Mouse (Mus musculus): Measurements from ENCODE around the gene Nufip1. TPM values are rescaled to one million over a fixed set of nuclear protein-coding genes. Genes with fewer than 3 reads are reported as not detected.
A peak's percentile ranks its signal among the peaks of the same experiment; 100 is the strongest.
"Not testable (repeated sequence)": the region's sequence is repeated elsewhere in the genome, so short reads cannot be mapped to it uniquely, and the experiment has no call there.

The Nufip1 gene
- polyA plus RNA-seq, 1 experiment from 2014 or later: 15.6 TPM

GRCm38 (mm10) chr14:76147061-76147460 lies 36.4 kb downstream of the Nufip1 start:
- no peak for ATAC-seq (ENCODE audit: low FRiP score)
- WGBS: 84% methylated on average over 6 of the region's 6 CpGs

DNA sequence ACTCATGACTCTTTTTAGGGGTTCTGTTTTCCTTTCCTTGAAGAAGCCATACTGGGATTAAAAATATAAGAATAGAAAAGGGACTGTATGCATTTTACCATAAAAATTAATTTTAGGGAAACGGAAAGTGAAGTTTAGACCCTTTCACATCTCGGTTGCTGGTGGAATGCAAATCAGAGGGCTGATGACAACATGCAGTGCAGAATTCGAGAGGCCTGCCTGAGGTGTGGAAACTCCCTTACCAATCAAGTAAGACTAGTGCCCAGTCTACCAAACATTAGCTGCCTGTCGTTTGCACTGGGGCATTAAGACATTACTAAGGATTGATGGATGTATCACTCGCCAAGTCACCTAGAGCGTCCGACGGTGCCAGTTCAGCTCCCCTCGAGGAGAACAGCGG lies 37.6 kb downstream of the Nufip1 start:
- Histone ChIP-seq H3K4me2 (no peak overlapping the region), H3K27ac (no peak overlapping the region), H3K9me3 (no peaks in the 10 kb centered on the region), H3K27me3 (no peaks in the 10 kb centered on the region), H3K4me1 (replicated peaks) (peaks cover 12% of the 10 kb centered on the region), H3K36me3 (no peaks in the 10 kb centered on the region), H3K9ac (no peak overlapping the region), H3K4me3 (no peak overlapping the region)
- ATAC-seq (ENCODE audit: low FRiP score): no peak
- 88% methylated on average over 10 of the region's 10 CpGs for WGBS

More at GRCm38 (mm10) chr14:76147061-76147460, 36.4 kb downstream of the Nufip1 start:
- H3K4me1 ChIP-seq (replicated peaks): peaks cover 7% of the 10 kb centered on the region
- no peak overlapping the region for H3K4me3 ChIP-seq
- H3K4me2 ChIP-seq: no peak overlapping the region
- no peaks in the 10 kb centered on the region for H3K36me3 ChIP-seq
- no peak overlapping the region for H3K9ac ChIP-seq
- H3K27ac ChIP-seq: no peak overlapping the region
- H3K9me3 ChIP-seq: no peaks in the 10 kb centered on the region
- no peaks in the 10 kb centered on the region for H3K27me3 ChIP-seq

- Histone ChIP-seq H3K36me3 (no peaks in the 10 kb centered on the region), H3K9me3 (no peaks in the 10 kb centered on the region), H3K9ac (no peak overlapping the region), H3K4me3 (no peak overlapping the region), H3K27me3 (no peaks in the 10 kb centered on the region), H3K4me1 (replicated peaks) (peaks cover 15% of the 10 kb centered on the region), H3K4me2 (peak overlapping the region; percentile 13; the same call in 1 of the 2 replicates), H3K27ac (no peak overlapping the region)
- WGBS: 46% methylated on average over 13 of the region's 13 CpGs
- ATAC-seq (ENCODE audit: low FRiP score): no peak
Observed at GRCm38 (mm10) chr14:76149531-76150179, 39.0 kb downstream of the Nufip1 start.

- no peak overlapping the region for H3K27ac ChIP-seq
- H3K4me3 ChIP-seq: no peak overlapping the region
- WGBS: 85% methylated on average over 11 of the region's 11 CpGs
- no peaks in the 10 kb centered on the region for H3K27me3 ChIP-seq
- H3K9ac ChIP-seq: no peak overlapping the region
- H3K9me3 ChIP-seq: no peaks in the 10 kb centered on the region
- H3K36me3 ChIP-seq: no peaks in the 10 kb centered on the region
- ATAC-seq (ENCODE audit: low FRiP score): no peak
- no peak overlapping the region for H3K4me2 ChIP-seq
- peaks cover 15% of the 10 kb centered on the region for H3K4me1 ChIP-seq (replicated peaks)
Observed at GRCm38 (mm10) chr14:76150499-76150898, 39.8 kb downstream of the Nufip1 start.

- Histone ChIP-seq H3K4me1 (replicated peaks) (peaks cover 15% of the 10 kb centered on the region), H3K27me3 (no peaks in the 10 kb centered on the region), H3K4me2 (no peak overlapping the region), H3K27ac (no peak overlapping the region), H3K4me3 (no peak overlapping the region), H3K9me3 (no peaks in the 10 kb centered on the region), H3K9ac (no peak overlapping the region), H3K36me3 (no peaks in the 10 kb centered on the region)
- 70% methylated on average over 2 of the region's 2 CpGs for WGBS
- ATAC-seq (ENCODE audit: low FRiP score): no peak
Observed at GRCm38 (mm10) chr14:76151011-76151410, 40.3 kb downstream of the Nufip1 start.

GRCm38 (mm10) chr14:76151820-76152161 lies 41.1 kb downstream of the Nufip1 start:
- H3K36me3 ChIP-seq: no peaks in the 10 kb centered on the region
- H3K27me3 ChIP-seq: no peaks in the 10 kb centered on the region
- peak overlapping the region; percentile 82; the same call in 1 of the 2 replicates for H3K9ac ChIP-seq
- H3K4me3 ChIP-seq: peak overlapping the region; percentile 65
- H3K27ac ChIP-seq: peak overlapping the region; percentile 97
- WGBS: 2% methylated on average over 10 of the region's 10 CpGs
- peak overlapping the region; percentile 66 for H3K4me2 ChIP-seq
- no peak for ATAC-seq (ENCODE audit: low FRiP score)
- H3K9me3 ChIP-seq: no peaks in the 10 kb centered on the region
- peaks cover 15% of the 10 kb centered on the region for H3K4me1 ChIP-seq (replicated peaks)

DNA sequence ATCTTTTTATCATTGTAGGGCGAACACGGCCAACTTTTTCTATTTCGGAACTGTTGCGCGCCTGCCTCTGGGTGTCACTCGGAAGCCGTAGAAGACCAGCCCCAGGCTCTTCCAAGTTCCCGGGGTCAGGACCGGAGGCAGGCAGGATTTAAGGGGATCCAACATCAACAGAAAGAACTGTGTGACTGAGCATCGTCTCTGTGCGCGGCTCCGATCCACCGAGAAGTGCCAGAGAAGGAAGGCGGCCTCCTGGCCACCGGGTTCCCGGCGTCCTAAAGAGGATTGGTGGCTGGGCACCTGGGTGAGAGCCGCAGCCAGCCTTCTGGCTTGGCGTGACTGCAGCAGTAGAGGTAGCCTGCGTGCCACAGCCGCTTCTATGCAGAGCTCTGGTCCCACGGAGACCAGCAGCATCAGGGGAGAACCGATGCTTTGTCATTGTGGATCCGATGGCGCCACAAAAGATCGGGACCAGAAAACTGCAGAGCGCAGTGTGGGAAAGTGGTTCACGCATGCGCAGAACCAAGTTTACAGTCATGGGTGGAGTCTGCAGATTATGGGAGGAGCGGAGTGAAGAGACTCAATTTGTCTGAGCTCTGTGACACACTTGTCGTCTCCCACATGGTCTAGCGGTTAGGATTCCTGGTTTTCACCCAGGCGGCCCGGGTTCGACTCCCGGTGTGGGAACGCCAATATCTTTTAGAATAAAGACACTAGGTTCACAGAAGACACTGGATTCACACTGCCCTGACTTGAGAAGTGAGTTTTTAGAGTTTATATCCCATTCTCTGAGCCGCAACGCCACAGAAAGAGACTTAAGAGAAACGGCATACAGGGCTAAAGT lies 41.7 kb downstream of the Nufip1 start:
- H3K9ac ChIP-seq: peak overlapping the region; percentile 82
- under 1% methylated on average over 41 of the region's 41 CpGs for WGBS
- H3K36me3 ChIP-seq: no peaks in the 10 kb centered on the region
- peak overlapping the region; percentile 65 for H3K4me3 ChIP-seq
- peak overlapping the region; percentile 66 for H3K4me2 ChIP-seq
- H3K4me1 ChIP-seq (replicated peaks): peaks cover 15% of the 10 kb centered on the region
- peak; percentile 95 for ATAC-seq (ENCODE audit: low FRiP score)
- peak overlapping the region; percentile 97 for H3K27ac ChIP-seq
- H3K9me3 ChIP-seq: no peaks in the 10 kb centered on the region
- no peaks in the 10 kb centered on the region for H3K27me3 ChIP-seq

GRCm38 (mm10) chr14:76153003-76153675 lies 42.4 kb downstream of the Nufip1 start:
- Histone ChIP-seq H3K4me1 (replicated peaks) (peaks cover 15% of the 10 kb centered on the region), H3K9ac (peak overlapping the region; percentile 56), H3K36me3 (no peaks in the 10 kb centered on the region), H3K9me3 (no peaks in the 10 kb centered on the region), H3K27ac (peak overlapping the region; percentile 97), H3K27me3 (no peaks in the 10 kb centered on the region), H3K4me3 (peak overlapping the region; percentile 65), H3K4me2 (peak overlapping the region; percentile 66)
- ATAC-seq (ENCODE audit: low FRiP score): peak; percentile 33
- 3% methylated on average over 23 of the region's 24 CpGs for WGBS

DNA sequence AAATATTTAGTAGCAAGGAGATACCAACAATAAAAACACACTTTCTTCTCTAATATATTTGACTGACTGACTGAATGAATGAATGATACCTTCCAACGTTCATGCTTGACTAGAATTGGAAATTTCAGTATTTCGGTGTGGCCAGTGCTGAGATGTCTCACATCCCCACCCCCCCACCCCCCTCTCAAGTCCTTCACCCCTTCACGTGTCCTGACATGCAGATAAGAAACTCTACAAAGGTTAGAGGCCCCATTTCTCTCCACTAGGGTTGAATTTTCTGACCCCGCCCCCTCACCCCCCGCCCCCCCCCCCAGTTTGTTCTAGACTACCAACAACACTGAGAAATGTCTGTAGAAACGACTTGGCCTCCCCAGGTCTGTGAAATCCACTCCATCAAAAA lies 43.1 kb downstream of the Nufip1 start:
- WGBS: 29% methylated on average over 4 of the region's 6 CpGs
- no peak overlapping the region for H3K4me2 ChIP-seq
- H3K9ac ChIP-seq: no peak overlapping the region
- H3K4me1 ChIP-seq (replicated peaks): peaks cover 15% of the 10 kb centered on the region
- H3K4me3 ChIP-seq: no peak overlapping the region
- no peak overlapping the region for H3K27ac ChIP-seq
- no peaks in the 10 kb centered on the region for H3K36me3 ChIP-seq
- ATAC-seq (ENCODE audit: low FRiP score): no peak
- H3K9me3 ChIP-seq: no peaks in the 10 kb centered on the region
- H3K27me3 ChIP-seq: no peaks in the 10 kb centered on the region

GRCm38 (mm10) chr14:76158192-76158785 lies 47.6 kb downstream of the Nufip1 start:
- no peak for ATAC-seq (ENCODE audit: low FRiP score)
- Histone ChIP-seq H3K4me1 (replicated peaks) (peaks cover 3% of the 10 kb centered on the region), H3K9me3 (no peaks in the 10 kb centered on the region), H3K36me3 (no peaks in the 10 kb centered on the region), H3K4me3 (no peak overlapping the region), H3K27ac (no peak overlapping the region), H3K4me2 (no peak overlapping the region), H3K27me3 (no peaks in the 10 kb centered on the region), H3K9ac (no peak overlapping the region)
- 63% methylated on average over 5 of the region's 5 CpGs for WGBS

GRCm38 (mm10) chr14:76160580-76160979 lies 49.9 kb downstream of the Nufip1 start:
- H3K36me3 ChIP-seq; H3K27me3 ChIP-seq; H3K4me2 ChIP-seq; H3K9ac ChIP-seq; H3K27ac ChIP-seq; H3K4me1 ChIP-seq (replicated peaks); ATAC-seq (ENCODE audit: low FRiP score); H3K4me3 ChIP-seq; H3K9me3 ChIP-seq: not testable (repeated sequence)
- 93% methylated on average over 5 of the region's 6 CpGs for WGBS

- Histone ChIP-seq H3K4me2 (no peak overlapping the region), H3K9me3 (no peaks in the 10 kb centered on the region), H3K4me3 (no peak overlapping the region), H3K27ac (no peak overlapping the region), H3K9ac (no peak overlapping the region), H3K27me3 (peaks cover 4% of the 10 kb centered on the region; the same call in 1 of the 2 replicates), H3K36me3 (no peaks in the 10 kb centered on the region), H3K4me1 (replicated peaks) (peaks cover 7% of the 10 kb centered on the region)
- 24% methylated on average over 11 of the region's 11 CpGs for WGBS
- ATAC-seq (ENCODE audit: low FRiP score): no peak
Observed at GRCm38 (mm10) chr14:76164236-76164635, 53.5 kb downstream of the Nufip1 start.

Data from hindbrain, embryonic 13.5 days (tissue).